Mouse (Mus musculus): Measurements from ENCODE around the gene Btbd35f13. TPM values are rescaled to one million over a fixed set of nuclear protein-coding genes. Genes with fewer than 3 reads are reported as not detected.

The Btbd35f13 gene
- polyA plus RNA-seq (2017; shearing (Covaris generic)) = not detected

DNA sequence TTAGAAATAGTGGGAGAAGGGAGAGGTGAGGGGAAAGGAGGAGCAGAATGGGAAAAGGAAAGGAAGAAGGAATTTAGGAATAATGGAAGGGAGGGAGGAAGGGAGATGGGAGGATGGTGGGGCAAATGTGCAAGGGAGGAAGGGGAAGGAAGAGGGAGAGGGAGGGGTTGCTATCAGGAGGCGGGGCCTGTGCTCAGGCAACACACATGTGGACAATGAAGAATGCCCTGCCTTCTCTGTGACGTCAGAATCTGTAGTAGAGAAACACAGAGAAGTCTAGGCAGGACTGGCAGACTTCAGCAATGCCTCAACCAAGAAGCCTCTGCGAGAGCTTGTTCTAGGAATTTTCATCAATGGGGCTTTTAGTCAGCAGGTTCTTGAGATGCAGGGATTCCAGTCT, at the start of gene Btbd35f13:
TSS of gene Btbd35f13 (plus strand) at position 301 of the 400 bp plus-strand sequence.

GRCm38 (mm10) chrX:33702249-33702648, 45.3 kb downstream of the Btbd35f13 start, which contains the start of gene Btbd35f14:
Gene Btbd35f14 (minus strand): TSS chrX:33702349.

Other genes with a start within 250 kb of the Btbd35f13 start
- not detected for gene Btbd35f15, start 79.9 kb upstream of the Btbd35f13 start, polyA plus RNA-seq (2017; shearing (Covaris generic))
- not detected for gene Btbd35f14, start 45.2 kb downstream of the Btbd35f13 start, polyA plus RNA-seq (2017; shearing (Covaris generic))